Mouse (Mus musculus): ENCODE data around the gene Tmed6.
"Not testable (repeated sequence)": the region's sequence is repeated elsewhere in the genome, so short reads cannot be mapped to it uniquely, and the experiment has no call there.

The Tmed6 gene

GRCm38 (mm10) chr8:107065511-107066496 is at the start of gene Tmed6:
Gene Tmed6, minus strand, starts transcription at chr8:107065644.
- DNase-seq (ENCODE audit: low spot score in 2 of 2) = no peak

GRCm38 (mm10) chr8:107115008-107115320 is 49.5 kb upstream of the Tmed6 start:
- no peak for DNase-seq (ENCODE audit: low spot score in 2 of 2)

GRCm38 (mm10) chr8:107114150-107115007 is 48.9 kb upstream of the Tmed6 start:
- DNase-seq (ENCODE audit: low spot score in 2 of 2) = peak in 1 of 2 experiments; percentile 19

GRCm38 (mm10) chr8:107113209-107113608 is 47.8 kb upstream of the Tmed6 start:
- no peak for DNase-seq (ENCODE audit: low spot score in 2 of 2)

- no peak for DNase-seq (ENCODE audit: low spot score in 2 of 2)
Measured at GRCm38 (mm10) chr8:107111340-107112105, 46.1 kb upstream of the Tmed6 start.

- DNase-seq (ENCODE audit: low spot score in 2 of 2) = no peak
Measured at GRCm38 (mm10) chr8:107110629-107111330, 45.3 kb upstream of the Tmed6 start.

GRCm38 (mm10) chr8:107109816-107110435 is 44.5 kb upstream of the Tmed6 start:
- DNase-seq (ENCODE audit: low spot score in 2 of 2) = no peak

- DNase-seq (ENCODE audit: low spot score in 2 of 2) = no peak
Measured at GRCm38 (mm10) chr8:107108978-107109720, 43.7 kb upstream of the Tmed6 start.

- DNase-seq (ENCODE audit: low spot score in 2 of 2) = not testable (repeated sequence)
Measured at GRCm38 (mm10) chr8:107108089-107108488, 42.6 kb upstream of the Tmed6 start.

GRCm38 (mm10) chr8:107104547-107104946 is 39.1 kb upstream of the Tmed6 start:
- peak in 1 of 2 experiments; percentile 12 for DNase-seq (ENCODE audit: low spot score in 2 of 2)

GRCm38 (mm10) chr8:107100635-107101034 is 35.2 kb upstream of the Tmed6 start:
- no peak for DNase-seq (ENCODE audit: low spot score in 2 of 2)

- DNase-seq (ENCODE audit: low spot score in 2 of 2) = peak; percentile 94 to 96
Measured at GRCm38 (mm10) chr8:107096366-107097036, 31.1 kb upstream of the Tmed6 start, which contains the start of gene Terf2. Gene Terf2, minus strand, starts transcription at chr8:107096547.

GRCm38 (mm10) chr8:107095717-107096365 is 30.4 kb upstream of the Tmed6 start:
- no peak for DNase-seq (ENCODE audit: low spot score in 2 of 2)

GRCm38 (mm10) chr8:107090531-107090930 is 25.1 kb upstream of the Tmed6 start:
- no peak for DNase-seq (ENCODE audit: low spot score in 2 of 2)

GRCm38 (mm10) chr8:107088526-107089063 is 23.2 kb upstream of the Tmed6 start:
- DNase-seq (ENCODE audit: low spot score in 2 of 2) = no peak

GRCm38 (mm10) chr8:107086018-107086417 is 20.6 kb upstream of the Tmed6 start:
- no peak for DNase-seq (ENCODE audit: low spot score in 2 of 2)

- DNase-seq (ENCODE audit: low spot score in 2 of 2) = no peak
Measured at GRCm38 (mm10) chr8:107085358-107085757, 19.9 kb upstream of the Tmed6 start.

GRCm38 (mm10) chr8:107076239-107076888 is 10.9 kb upstream of the Tmed6 start:
- DNase-seq (ENCODE audit: low spot score in 2 of 2) = no peak

Measured in right cerebral cortex, postnatal 36 days (tissue).